Mouse (Mus musculus): ENCODE data around the gene Ift88. TPM values are rescaled to one million over a fixed set of nuclear protein-coding genes. Genes with fewer than 3 reads are reported as not detected.
"Not testable (repeated sequence)": the region's sequence is repeated elsewhere in the genome, so short reads cannot be mapped to it uniquely, and the experiment has no call there.

The Ift88 gene
- total RNA-seq, 2 experiments from 2014 or later = 8.6 to 10.3 TPM

GRCm38 (mm10) chr14:57424212-57424561, 325 bp downstream of the Ift88 start:
- ATAC-seq (replicated peaks; ENCODE audit: poor library complexity, severe bottlenecking) = peak; percentile 74; the same call in 1 of the 2 replicates

DNA sequence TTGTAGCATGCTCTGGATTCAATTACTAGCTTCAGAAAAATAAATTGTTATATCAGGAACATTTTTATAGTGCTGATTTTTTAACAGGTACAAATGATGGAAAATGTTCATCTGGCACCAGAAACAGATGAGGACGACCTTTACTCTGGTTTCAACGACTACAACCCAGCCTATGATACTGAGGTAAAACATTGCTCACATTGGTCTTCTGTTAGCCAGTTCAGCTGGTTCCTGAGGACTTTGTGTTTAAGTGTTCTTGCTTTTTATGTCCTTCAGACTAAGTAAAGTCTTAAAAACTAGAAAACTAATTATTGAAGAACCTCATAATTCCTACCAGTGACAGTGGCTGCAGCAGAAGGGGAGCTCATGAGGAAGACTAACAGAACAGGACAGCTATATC, 6.6 kb downstream of the Ift88 start:
- no peak for ATAC-seq (replicated peaks; ENCODE audit: poor library complexity, severe bottlenecking)

DNA sequence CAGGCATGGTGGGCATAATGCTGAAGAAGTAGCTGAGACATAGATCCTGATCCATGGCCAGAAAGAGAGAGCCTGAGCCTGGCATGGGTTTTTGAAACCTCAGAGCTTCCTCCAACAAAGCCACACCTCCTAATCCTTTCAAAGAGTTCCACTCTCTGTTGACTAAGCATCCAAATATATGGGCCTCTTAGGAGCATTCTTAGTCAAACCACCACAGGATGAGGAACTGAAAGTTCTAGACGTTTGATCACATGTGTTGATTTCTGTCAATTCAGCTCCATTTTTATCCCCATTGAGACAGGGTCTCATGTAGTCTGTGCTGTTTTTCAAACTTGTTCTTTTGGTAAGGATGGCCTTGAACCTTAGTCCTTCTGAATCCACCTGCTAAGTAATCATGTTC, 28.7 kb downstream of the Ift88 start:
- ATAC-seq (replicated peaks; ENCODE audit: poor library complexity, severe bottlenecking) = 0 out of 2 replicates have a peak, but pooled peaks have one; percentile 42

DNA sequence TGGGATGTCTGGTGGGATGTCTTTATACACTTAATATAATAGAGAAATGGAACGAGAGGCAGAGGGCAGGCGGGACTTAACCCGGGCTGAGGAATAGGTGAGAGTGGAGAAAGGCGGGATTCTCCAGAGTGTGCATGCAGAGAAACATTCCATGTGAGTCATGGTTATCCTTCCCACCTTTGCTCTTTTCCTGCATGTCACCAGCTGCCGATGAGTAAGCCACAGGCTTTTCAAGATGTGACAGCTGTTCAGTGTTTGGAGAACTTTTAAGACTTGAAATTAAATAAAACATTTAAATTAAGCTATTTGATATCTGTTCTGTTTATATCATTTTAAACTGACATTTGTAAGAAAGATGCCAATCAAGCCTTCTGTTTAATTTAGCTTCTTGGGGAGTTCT, 36.0 kb downstream of the Ift88 start:
- ATAC-seq (replicated peaks; ENCODE audit: poor library complexity, severe bottlenecking) = no peak

GRCm38 (mm10) chr14:57460326-57460725, 36.5 kb downstream of the Ift88 start:
- ATAC-seq (replicated peaks; ENCODE audit: poor library complexity, severe bottlenecking) = not testable (repeated sequence)

- no peak for ATAC-seq (replicated peaks; ENCODE audit: poor library complexity, severe bottlenecking)
These were observed 39.0 kb downstream of the Ift88 start for GRCm38 (mm10) chr14:57462871-57463270.

DNA sequence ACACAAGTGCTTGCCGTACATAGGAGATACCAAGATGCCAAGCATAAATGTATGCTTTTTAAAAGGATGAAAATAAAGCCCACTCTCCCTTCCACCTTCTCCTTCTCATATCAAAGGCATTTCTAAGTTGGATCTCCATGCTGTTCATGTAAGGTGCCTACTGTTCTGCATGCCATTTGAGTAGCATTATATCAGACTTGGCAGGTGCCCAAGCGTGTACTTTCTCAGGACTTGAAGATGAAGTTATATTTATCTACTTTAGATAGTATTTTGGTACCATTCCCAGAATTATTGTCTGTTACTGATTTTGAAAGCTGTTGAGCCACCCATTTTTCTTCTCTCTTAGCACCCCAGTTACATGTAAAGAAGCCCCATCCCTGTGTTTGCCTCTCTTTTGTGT, 51.2 kb downstream of the Ift88 start:
- ATAC-seq (replicated peaks; ENCODE audit: poor library complexity, severe bottlenecking) = no peak

- no peak for ATAC-seq (replicated peaks; ENCODE audit: poor library complexity, severe bottlenecking)
These were observed 58.4 kb downstream of the Ift88 start for GRCm38 (mm10) chr14:57482262-57482661.

GRCm38 (mm10) chr14:57484183-57484582, 60.3 kb downstream of the Ift88 start:
- ATAC-seq (replicated peaks; ENCODE audit: poor library complexity, severe bottlenecking) = no peak

DNA sequence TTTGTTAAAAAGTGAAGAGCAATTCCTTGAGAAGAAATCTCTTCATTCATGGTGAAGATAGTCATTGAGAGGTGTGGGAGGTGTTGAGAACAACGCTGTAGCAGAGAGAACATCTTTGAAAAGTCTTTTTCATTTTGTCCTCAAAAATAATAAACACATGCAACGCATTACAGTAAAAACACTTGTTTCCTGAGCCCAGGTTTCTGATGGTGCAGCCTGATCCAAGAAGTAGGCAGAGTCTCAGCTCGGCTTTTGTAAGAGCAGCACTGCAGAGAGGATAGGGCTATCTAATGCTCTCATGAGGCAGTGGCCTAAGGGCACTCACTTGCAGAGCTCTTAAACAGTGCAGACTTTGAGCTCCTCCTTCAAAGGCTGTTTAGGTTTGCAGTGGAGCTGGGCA, 65.8 kb downstream of the Ift88 start:
- no peak for ATAC-seq (replicated peaks; ENCODE audit: poor library complexity, severe bottlenecking)

DNA sequence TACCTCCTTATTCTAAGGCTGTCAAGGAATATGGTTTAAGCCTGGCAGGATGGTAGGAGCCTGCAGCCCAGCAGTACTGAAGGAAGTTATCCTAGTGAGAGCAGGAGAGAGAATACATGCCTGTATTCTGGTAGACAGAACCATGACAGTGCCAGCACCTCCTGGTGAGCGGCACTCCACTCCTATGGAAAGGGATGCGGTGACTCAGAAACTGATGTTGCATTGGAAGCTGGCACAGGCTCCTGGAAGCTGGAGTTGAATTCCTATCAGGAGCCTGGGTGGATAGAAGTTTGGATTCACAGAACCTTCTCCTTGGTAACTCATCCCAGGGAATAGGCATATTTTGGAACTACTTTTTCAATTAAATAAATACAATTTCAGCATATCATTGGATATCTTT, 70.0 kb downstream of the Ift88 start:
- ATAC-seq (replicated peaks; ENCODE audit: poor library complexity, severe bottlenecking) = no peak

- no peak for ATAC-seq (replicated peaks; ENCODE audit: poor library complexity, severe bottlenecking)
These were observed 79.9 kb downstream of the Ift88 start for GRCm38 (mm10) chr14:57503729-57504128.

- ATAC-seq (replicated peaks; ENCODE audit: poor library complexity, severe bottlenecking) = no peak
These were observed 85.7 kb downstream of the Ift88 start for GRCm38 (mm10) chr14:57509554-57509953.

GRCm38 (mm10) chr14:57515156-57515762, 91.4 kb downstream of the Ift88 start:
- ATAC-seq (replicated peaks; ENCODE audit: poor library complexity, severe bottlenecking) = no peak

DNA sequence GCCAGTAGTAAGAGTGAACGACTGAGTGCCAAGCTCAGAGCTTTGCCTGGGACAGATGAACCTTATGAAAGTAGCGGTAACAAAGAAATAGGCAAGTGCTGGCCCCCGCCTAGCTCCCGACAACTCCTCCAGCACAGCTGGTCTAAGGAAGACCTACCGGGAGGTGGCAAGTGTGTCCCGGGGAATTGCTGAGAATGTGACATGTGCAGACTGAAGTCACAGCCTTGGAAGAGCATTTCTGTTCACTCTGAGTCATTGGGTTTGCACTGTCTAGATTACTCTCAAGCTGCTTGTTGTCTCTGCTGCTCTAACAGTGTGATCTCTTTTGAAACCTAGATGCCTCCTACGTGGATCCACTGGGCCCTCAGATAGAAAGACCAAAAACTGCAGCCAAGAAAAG, 93.1 kb downstream of the Ift88 start:
- ATAC-seq (replicated peaks; ENCODE audit: poor library complexity, severe bottlenecking) = no peak

DNA sequence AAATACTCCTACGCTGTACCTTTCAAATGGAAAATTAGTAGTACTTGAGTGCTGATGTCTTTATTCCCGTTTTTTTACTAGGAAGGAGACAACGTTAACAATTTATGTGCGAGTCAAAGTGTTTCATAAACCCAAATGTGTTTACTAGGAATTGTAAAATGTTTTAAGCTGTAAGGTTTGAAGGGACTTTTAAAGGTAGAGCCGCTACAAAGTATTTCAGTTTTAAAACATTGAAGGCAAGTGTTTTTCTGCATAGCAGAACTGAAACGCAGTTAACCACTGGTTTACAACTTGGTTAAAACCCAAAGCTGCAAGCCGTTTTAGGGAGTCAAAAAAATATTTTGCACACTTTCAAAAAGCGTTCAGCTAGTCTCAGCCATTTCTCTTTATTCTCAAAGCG, 99.9 kb downstream of the Ift88 start:
- ATAC-seq (replicated peaks; ENCODE audit: poor library complexity, severe bottlenecking) = no peak

GRCm38 (mm10) chr14:57524671-57525387, 101.0 kb downstream of the Ift88 start, which contains the start of gene Il17d:
Il17d (plus strand) TSS chr14:57524777.
- ATAC-seq (replicated peaks; ENCODE audit: poor library complexity, severe bottlenecking) = peak; percentile 6; the same call in 1 of the 2 replicates

GRCm38 (mm10) chr14:57525388-57526049, 101.7 kb downstream of the Ift88 start:
- ATAC-seq (replicated peaks; ENCODE audit: poor library complexity, severe bottlenecking) = peak; percentile 60

DNA sequence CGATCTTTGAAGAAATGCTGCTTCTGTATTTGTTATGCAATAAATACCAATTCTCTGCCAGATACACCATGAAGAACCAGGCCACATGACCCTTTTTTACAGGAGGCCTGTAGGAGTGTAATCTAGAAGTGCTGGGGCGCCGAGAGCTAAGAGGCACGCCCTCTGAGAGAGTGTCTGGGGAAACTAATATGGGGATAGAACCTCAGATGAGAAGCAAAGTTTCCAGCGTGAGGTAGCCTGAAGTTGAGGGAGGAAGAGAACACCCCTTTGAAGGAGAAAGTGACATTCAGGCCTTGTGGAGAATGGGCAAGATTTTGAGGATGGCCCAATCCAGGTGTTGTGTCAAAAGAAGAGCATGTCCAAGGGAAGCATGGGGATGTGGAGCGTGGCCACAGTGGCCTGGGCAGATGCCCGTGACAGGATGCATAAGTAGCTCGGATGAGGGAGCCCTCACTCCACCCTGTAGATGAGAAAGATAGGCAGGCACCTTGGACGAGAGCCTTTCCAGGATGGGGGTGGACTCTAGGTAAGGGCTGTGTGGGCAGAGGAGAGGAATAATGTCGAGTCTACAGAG, 102.3 kb downstream of the Ift88 start:
- no peak for ATAC-seq (replicated peaks; ENCODE audit: poor library complexity, severe bottlenecking)

GRCm38 (mm10) chr14:57527122-57527521, 103.3 kb downstream of the Ift88 start:
- peak; percentile 63 for ATAC-seq (replicated peaks; ENCODE audit: poor library complexity, severe bottlenecking)

DNA sequence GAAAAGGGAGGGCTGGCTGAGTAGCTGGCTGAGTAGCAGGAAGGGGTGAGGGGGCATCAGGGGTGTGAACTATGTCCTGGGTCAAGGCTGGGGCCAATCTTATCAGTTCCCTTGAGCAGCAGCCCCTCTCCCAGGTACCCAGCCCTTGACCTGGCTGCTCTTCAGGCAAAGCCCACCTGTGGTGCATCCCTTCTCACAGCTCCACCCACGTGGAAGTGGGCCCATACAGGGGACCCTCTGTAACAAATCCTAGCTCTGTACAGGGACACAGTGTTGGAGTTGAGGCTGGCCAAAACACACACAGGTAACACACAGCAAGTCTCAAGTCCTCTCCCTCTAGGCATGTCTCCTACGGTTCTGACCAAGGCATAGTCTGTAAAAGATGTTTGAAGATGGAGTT, 103.7 kb downstream of the Ift88 start:
- no peak for ATAC-seq (replicated peaks; ENCODE audit: poor library complexity, severe bottlenecking)
